Mouse (Mus musculus) T-helper 1 cell (primary cell): ENCODE measurements around the gene Vps50.
"Not testable (repeated sequence)": the region's sequence is repeated elsewhere in the genome, so short reads cannot be mapped to it uniquely, and the experiment has no call there.

Source experiments
- in situ Hi-C: fragments of 300-600 bp; cut with MboI, MseI; formaldehyde crosslinking; loops from one replicate; pipeline ENCODE4 v1.15.1; 2025; ENCODE audit warnings: high pct_unique_total_duplicates

Vps50 gene

DNA sequence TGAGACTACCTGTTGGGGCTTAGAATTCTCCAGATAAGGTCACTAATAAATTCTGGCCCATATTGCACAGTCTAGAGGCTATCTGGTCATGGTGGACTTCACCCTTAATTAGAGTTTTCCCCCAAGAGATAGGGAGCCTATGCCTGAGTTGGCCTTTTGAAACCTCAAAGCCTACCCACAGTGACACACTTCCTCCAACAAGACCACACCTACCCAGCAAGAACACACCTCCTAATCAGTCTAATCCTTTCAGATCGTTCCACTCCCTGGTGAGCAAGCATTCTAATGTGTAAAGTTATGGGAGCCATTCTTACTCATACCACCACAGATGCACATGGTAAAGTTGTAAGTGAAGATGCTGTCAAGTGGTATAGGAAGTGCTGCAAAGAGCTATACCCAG is 37.9 kb downstream of the Vps50 start:
- in situ Hi-C loops: no loop called here

DNA sequence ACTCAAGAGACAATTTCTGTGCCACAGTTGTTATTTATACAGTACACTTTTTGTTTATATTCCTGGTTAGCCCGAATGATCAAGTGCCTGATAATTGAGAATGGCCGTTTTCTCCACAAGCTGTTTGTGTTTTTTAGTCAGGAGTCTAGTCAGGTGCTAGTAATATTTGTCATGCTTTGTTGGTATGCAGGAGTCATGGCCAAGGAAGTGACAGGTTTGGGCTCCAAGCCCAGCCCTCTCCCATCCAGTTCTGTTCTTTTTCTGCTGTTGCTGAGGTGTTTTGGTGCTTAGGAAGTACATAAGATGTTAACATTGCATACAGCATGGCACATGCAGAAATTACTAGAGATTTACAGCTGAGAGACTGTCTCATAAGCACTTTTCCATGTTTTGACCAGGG is 41.3 kb downstream of the Vps50 start:
- in situ Hi-C loops: no loop called here

DNA sequence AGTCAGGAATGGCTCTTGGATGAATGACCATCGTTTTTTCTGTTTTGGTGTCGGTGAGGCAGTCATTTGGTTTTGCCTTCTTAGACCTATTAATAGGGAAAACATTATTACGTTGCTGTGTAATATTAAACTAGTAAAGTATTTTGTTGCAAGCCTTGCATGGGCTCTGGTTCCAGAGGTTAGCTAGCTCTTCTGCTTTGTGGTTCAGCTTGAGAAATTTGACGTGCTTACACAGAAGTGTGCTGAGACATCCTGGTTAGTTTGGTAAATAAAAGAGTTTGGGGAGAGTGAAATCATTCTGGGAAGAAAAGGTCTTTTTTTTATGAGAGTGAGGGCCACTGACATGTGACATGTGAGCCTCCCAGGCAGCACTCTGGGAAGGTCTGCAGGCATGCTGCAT is 45.7 kb downstream of the Vps50 start:
- in situ Hi-C loops: no loop called here

GRCm38 (mm10) chr6:3544970-3545369 is 46.8 kb downstream of the Vps50 start:
- in situ Hi-C loops: no loop called here

DNA sequence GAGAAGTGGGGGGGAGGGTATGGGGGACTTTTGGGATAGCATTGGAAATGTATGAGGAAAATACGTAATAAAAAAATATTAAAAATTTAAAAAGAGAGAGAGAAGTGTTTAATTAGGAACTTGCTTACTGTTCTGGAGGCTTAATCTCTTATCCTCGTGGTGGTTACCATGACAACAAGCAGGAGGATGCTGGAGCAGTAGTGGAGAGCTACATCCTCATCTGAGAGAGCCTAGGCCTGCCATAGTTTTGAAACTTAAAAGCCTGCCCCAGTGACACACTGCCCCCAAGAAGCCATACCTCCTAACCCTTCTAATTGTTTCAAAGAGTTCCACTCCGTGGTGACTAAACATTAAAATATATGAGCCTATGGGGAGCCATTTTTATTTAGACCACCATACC is 50.8 kb downstream of the Vps50 start:
- in situ Hi-C loops: no loop called here

- in situ Hi-C loops: no loop called here
These were observed 51.8 kb downstream of the Vps50 start for GRCm38 (mm10) chr6:3549992-3550391.

GRCm38 (mm10) chr6:3552681-3553080 is 54.5 kb downstream of the Vps50 start:
- in situ Hi-C loops: not testable (repeated sequence)

DNA sequence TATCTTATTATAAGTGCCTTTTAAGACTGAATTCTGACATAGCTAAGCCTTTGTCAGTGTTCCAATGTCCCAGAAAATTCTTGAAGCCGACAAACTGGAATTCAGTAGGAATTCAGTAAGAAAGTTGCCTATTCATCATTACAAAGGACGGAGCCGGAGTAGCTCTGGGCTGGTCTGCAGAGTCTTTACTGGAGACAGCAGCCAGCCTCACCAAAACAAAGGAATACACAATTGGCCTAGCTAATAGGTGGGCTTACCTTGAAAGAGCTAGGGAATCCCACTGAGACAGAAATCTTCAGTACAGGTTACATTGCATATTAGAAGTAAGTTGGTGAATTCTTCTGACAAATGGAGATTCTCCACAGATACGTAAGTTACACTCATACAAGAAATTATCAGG is 59.0 kb downstream of the Vps50 start:
- in situ Hi-C loops: no loop called here

DNA sequence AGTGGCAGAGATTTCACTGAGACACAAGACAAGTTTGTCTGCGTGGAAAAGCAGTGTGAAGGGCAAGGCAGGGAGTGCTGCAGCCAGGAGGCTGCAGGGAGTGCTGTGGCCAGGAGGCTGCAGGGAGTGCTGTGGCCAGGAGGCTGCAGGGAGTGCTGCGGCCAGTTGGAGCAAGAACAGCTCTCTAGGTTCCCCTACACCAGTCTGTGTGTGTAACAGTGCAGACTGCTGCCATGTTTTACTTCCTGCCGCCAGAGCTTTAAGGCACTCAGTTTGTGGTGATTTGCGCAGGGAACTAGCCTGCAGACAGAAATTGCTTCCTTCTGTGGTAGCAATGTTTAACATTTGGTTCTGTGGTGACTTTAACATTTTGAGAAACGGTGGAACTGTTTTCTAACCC is 61.8 kb downstream of the Vps50 start:
- in situ Hi-C loops: no loop called here

DNA sequence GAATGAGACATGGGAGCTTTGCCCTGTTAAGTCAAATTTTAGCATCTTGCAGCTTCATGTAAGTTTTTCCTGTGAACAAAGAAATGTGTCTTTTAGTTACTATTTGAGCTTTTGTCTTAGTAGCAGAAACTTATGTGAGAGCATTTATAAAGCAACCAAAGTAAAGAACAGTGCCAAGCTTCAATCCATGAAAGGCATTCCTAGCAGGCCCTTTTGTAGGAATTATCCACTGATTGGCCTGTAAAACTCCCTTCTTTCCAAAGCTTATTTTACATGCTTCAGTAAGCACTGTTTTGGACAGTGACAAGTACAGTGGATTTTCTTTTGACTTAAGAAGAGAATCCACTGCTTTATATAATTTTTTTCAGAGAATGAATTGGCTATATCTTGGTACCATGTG is 64.1 kb downstream of the Vps50 start:
- in situ Hi-C loops: no loop called here

- in situ Hi-C loops: not testable (repeated sequence)
These were observed 65.9 kb downstream of the Vps50 start for GRCm38 (mm10) chr6:3564118-3564517.

- in situ Hi-C loops: no loop called here
These were observed 66.8 kb downstream of the Vps50 start for GRCm38 (mm10) chr6:3565005-3565404.

DNA sequence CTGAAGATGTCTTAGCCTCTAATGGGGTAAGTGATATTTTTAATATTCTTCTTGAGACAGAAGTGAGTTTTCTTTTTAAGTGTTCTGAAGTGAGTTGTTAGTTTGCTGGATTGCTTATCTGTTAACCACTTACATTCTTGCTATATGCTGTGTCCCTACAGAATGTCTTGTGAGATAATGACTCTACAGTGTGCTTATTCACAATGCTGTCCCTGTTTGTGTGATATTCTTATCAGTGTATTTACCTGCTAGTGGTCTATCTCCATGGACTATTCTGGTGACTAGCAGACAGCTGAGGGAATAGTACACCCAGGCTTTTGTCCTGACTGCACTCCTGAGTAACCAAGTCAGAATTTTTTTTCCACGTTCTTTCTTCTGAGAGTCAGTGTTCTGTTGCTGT is 67.5 kb downstream of the Vps50 start:
- in situ Hi-C loops: no loop called here

- in situ Hi-C loops: no loop called here
These were observed 69.0 kb downstream of the Vps50 start for GRCm38 (mm10) chr6:3567071-3567610.

- in situ Hi-C loops: no loop called here
These were observed 74.1 kb downstream of the Vps50 start for GRCm38 (mm10) chr6:3572221-3572815.

- in situ Hi-C loops: no loop called here
These were observed 75.6 kb downstream of the Vps50 start for GRCm38 (mm10) chr6:3573787-3574186.

DNA sequence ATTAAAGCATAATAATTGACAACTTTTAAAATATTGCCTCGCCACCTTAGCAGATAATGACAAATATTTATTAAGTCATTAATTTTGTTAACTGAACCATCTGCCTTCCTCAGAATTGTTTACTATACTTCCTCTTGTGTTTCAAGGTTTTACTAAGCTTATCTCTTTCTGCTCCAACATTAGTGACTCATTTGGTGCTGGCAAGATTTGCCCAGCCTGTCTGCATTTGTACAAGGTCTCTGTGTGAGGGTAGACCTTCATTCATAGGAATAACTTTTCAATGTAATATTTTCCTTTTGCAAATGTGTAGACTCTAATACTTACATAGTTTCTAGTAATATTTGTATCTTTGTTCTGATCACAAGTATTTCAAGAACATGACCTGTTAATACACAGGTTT is 87.2 kb downstream of the Vps50 start:
- in situ Hi-C loops: no loop called here

DNA sequence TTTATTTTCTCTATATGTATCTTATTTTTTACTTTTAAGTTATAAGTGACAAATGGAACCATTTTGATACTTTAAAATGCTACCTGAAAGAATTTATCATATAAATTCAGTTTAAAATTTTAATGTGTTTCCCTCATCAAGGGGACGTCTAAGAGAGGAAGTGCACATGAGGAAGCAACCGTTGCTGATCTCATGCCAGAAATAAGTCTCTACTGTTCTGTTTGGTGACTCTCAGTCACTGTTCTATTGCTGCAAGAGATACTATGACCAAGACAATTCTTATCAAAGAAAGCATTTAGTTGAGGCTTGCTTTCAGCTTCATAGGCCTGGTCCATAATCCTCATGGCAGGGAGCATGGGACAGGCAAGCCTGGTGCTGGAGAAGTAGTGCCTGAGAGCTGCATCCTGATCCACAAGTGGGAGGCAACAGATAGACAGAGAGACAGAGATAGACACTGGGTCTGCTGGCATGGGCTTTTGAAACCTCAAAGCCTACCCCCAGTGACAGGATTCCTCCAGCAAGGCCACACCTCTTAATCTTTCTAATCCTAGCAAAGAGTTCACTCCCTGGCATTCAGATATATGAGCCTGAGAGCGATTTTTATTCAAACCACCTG is 92.2 kb downstream of the Vps50 start:
- in situ Hi-C loops: no loop called here

- in situ Hi-C loops: no loop called here
These were observed 96.1 kb downstream of the Vps50 start for GRCm38 (mm10) chr6:3594246-3594645.

- in situ Hi-C loops: loop anchor here (25.0 kb wide), 1 partner anchor 1774 kb away; the partner anchor contains the start of gene Asb4
These were observed 114.6 kb downstream of the Vps50 start for GRCm38 (mm10) chr6:3612827-3613226.

GRCm38 (mm10) chr6:3620428-3621387 is 122.5 kb downstream of the Vps50 start:
- in situ Hi-C loops: loop anchor here (25.0 kb wide), 1 partner anchor 1767 kb away; the partner anchor contains the start of gene Asb4
